Mouse (Mus musculus) brain, embryonic 14.5 days (tissue): ENCODE results near the gene Smug1.

Experiments used
- CTCF ChIP-seq: fragments of 200-500 bp; IDR thresholded peaks from 2 replicates; pipeline ENCODE4 v1.5.1; 2012; ENCODE audit warnings: inconsistent platforms, mild to moderate bottlenecking, moderate library complexity, borderline replicate concordance; ENCODE audit not compliant: insufficient read depth, insufficient read length; ENCODE audit errors: extremely low read depth
- POLR2A ChIP-seq: fragments of 200-500 bp; IDR thresholded peaks from 2 replicates; pipeline ENCODE4 v1.6.1; 2012; ENCODE audit warnings: mild to moderate bottlenecking, inconsistent platforms, borderline replicate concordance; ENCODE audit not compliant: poor library complexity, insufficient read depth, insufficient read length, severe bottlenecking; ENCODE audit errors: extremely low read depth

GRCm38 (mm10) chr15:103152890-103153610, 13.8 kb downstream of the Smug1 start:
- TF ChIP-seq CTCF (no peak), POLR2A (no peak)
